Mouse (Mus musculus): ENCODE data around the gene Metap2.

DNA sequence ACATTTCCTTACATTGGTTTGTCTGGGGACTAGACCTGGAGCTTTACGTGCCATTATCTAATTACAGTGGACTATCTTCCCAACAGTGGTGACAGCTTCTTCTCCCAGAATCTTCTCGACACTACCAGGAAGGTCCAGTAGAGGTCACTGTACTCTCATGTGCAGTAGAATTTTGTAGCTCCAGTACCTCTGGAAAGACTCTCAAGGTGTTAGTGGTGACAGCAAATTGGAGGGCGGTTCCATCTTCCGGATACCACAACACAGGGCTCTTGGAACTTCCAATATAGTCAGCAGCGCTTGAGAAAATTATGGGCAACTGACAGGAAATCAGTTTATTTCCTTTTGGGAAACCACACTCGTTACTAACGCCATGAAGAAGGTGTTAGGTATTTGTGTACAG, 78.2 kb downstream of the Metap2 start:
- TF ChIP-seq EP300 (optimal IDR thresholded peaks at IDR 0.05), result no peak
- peak; percentile 89 for TF ChIP-seq CTCF (IDR thresholded peaks at IDR 0.05; ENCODE audit: low read depth)

All from stomach, postnatal 0 days (tissue).